In the genomic region with DNA sequence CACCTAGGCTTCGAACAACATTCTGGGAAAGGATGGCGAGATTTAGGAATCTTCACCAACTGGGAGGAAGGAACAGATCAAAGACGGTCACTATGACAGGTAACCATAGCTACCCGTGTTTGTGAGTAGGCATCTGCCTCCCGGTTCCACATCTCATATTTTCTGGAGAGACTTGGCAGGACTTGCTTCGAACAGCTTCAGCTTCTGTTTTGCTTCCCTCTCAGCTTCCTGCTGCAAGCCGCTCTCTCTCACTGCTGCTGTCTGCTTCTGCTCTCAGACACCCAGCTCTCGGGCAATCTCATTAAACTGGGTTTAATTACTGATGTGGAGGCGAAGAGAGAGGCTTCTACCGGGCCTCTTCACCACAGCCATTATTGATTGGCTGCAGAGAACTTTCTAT, we compare ENCODE assay signal across 19 mouse cellular contexts.
DNase-seq lines count a peak whose midpoint lies in the region; ATAC-seq lines count a peak whose summit lies in the region.
"Had no signal": no experiment of that assay in that cellular context is flagged by ENCODE, and none has a peak within 500 bp of the region (broad histone marks: within the 10 kb centered on the region; RNA-seq: fewer than 3 reads in every experiment).

No protein-coding gene starts in this region.

- no peaks in the 10 kb centered on the region for H3K36me3 ChIP-seq in forebrain, embryonic 14.5 days (ENCODE audit: control insufficient read depth, insufficient read depth, low read length)
- H3K36me3 ChIP-seq in forebrain, embryonic 10.5 days (replicated peaks): no peaks in the 10 kb centered on the region
- no peaks in the 10 kb centered on the region for H3K36me3 ChIP-seq in midbrain, embryonic 14.5 days (ENCODE audit: control insufficient read depth, insufficient read depth, low read length)
- H3K36me3 ChIP-seq in midbrain, embryonic 16.5 days (ENCODE audit: control insufficient read depth, insufficient read depth, low read length): no peaks in the 10 kb centered on the region
- H3K36me3 ChIP-seq: embryonic facial prominence, embryonic 10.5 days; limb, embryonic 15.5 days; midbrain, embryonic 15.5 days; neural tube, embryonic 12.5 days had no signal

- 49% methylated on average over 10 of the region's 10 CpGs for WGBS in forebrain, embryonic 14.5 days
- 70% methylated on average over 10 of the region's 10 CpGs for WGBS in forebrain, embryonic 10.5 days
- WGBS in midbrain, embryonic 14.5 days: 63% methylated on average over 10 of the region's 10 CpGs
- WGBS in midbrain, embryonic 16.5 days: 51% methylated on average over 10 of the region's 10 CpGs

- H3K9me3 ChIP-seq in forebrain, embryonic 14.5 days (replicated peaks; ENCODE audit: control insufficient read depth, low read length): no peaks in the 10 kb centered on the region
- no peaks in the 10 kb centered on the region for H3K9me3 ChIP-seq in forebrain, embryonic 10.5 days
- H3K9me3 ChIP-seq in midbrain, embryonic 14.5 days (ENCODE audit: control insufficient read depth, low read length): no peaks in the 10 kb centered on the region
- H3K9me3 ChIP-seq in midbrain, embryonic 16.5 days (replicated peaks; ENCODE audit: control insufficient read depth, low read length, poor library complexity, severe bottlenecking): no peaks in the 10 kb centered on the region
- H3K9me3 ChIP-seq: embryonic facial prominence, embryonic 10.5 days; limb, embryonic 15.5 days; midbrain, embryonic 15.5 days; neural tube, embryonic 12.5 days had no signal

- DNase-seq in forebrain, embryonic 14.5 days (ENCODE audit: low spot score): peak; percentile 56
- DNase-seq in forebrain, embryonic 10.5 days (ENCODE audit: extremely low spot score, low spot score): no peak
- peak; percentile 37 for DNase-seq in midbrain, embryonic 14.5 days
- peak; percentile 25 to 30 for DNase-seq in layer of hippocampus, postnatal 14 days (ENCODE audit: low spot score in 2 of 2)
- DNase-seq in right cerebral cortex, postnatal 25 days: peak; percentile 52
- DNase-seq in Muller cell, postnatal 12 days (ENCODE audit: inconsistent ontology term): no peak
- DNase-seq in B cell, adult 2 months: no peak
- DNase-seq: adrenal gland, postnatal 25 days; cerebellum, postnatal 25 days; gastrocnemius, adult 2 months; kidney, adult 8-10 months; lung, adult 18-20 months had no signal

- no peaks in the 10 kb centered on the region for H3K27me3 ChIP-seq in forebrain, embryonic 14.5 days (replicated peaks; ENCODE audit: control insufficient read depth, insufficient read depth, low read length)
- no peaks in the 10 kb centered on the region for H3K27me3 ChIP-seq in forebrain, embryonic 10.5 days (ENCODE audit: poor library complexity, severe bottlenecking)
- no peaks in the 10 kb centered on the region for H3K27me3 ChIP-seq in midbrain, embryonic 14.5 days (ENCODE audit: control insufficient read depth, insufficient read depth, low read length)
- H3K27me3 ChIP-seq in midbrain, embryonic 16.5 days (ENCODE audit: control insufficient read depth, insufficient read depth, low read depth, low read length): no peaks in the 10 kb centered on the region
- H3K27me3 ChIP-seq: limb, embryonic 15.5 days; midbrain, embryonic 15.5 days; neural tube, embryonic 12.5 days had no signal

- H3K4me3 ChIP-seq in forebrain, embryonic 14.5 days (ENCODE audit: low read depth, low read length): no peak overlapping the region
- no peak overlapping the region for H3K4me3 ChIP-seq in forebrain, embryonic 10.5 days
- no peak overlapping the region for H3K4me3 ChIP-seq in midbrain, embryonic 14.5 days (replicated peaks; ENCODE audit: low read depth, low read length)
- no peak overlapping the region for H3K4me3 ChIP-seq in midbrain, embryonic 16.5 days (ENCODE audit: low read depth, low read length)
- H3K4me3 ChIP-seq: embryonic facial prominence, embryonic 10.5 days; gastrocnemius, adult 2 months; limb, embryonic 15.5 days; midbrain, embryonic 15.5 days; neural tube, embryonic 12.5 days had no signal

- H3K4me1 ChIP-seq in forebrain, embryonic 14.5 days (ENCODE audit: control insufficient read depth, insufficient read depth, low read length): 0 out of 2 replicates have a peak, but pooled peaks cover 7% of the 10 kb centered on the region
- H3K4me1 ChIP-seq in forebrain, embryonic 10.5 days: no peaks in the 10 kb centered on the region
- no peaks in the 10 kb centered on the region for H3K4me1 ChIP-seq in midbrain, embryonic 14.5 days (ENCODE audit: control insufficient read depth, insufficient read depth, low read length)
- no peaks in the 10 kb centered on the region for H3K4me1 ChIP-seq in midbrain, embryonic 16.5 days (ENCODE audit: control insufficient read depth, insufficient read depth, low read length)
- H3K4me1 ChIP-seq: embryonic facial prominence, embryonic 10.5 days; limb, embryonic 15.5 days had no signal

- H3K4me2 ChIP-seq in forebrain, embryonic 14.5 days (ENCODE audit: low read length): no peak overlapping the region
- H3K4me2 ChIP-seq in midbrain, embryonic 14.5 days (ENCODE audit: low read length): no peak overlapping the region
- no peak overlapping the region for H3K4me2 ChIP-seq in midbrain, embryonic 16.5 days (ENCODE audit: low read length)
- H3K4me2 ChIP-seq: limb, embryonic 15.5 days; midbrain, embryonic 15.5 days; neural tube, embryonic 12.5 days had no signal

- H3K9ac ChIP-seq in forebrain, embryonic 14.5 days (ENCODE audit: low read length): no peak overlapping the region
- no peak overlapping the region for H3K9ac ChIP-seq in midbrain, embryonic 14.5 days (replicated peaks; ENCODE audit: low read length)
- H3K9ac ChIP-seq in midbrain, embryonic 16.5 days (ENCODE audit: low read depth, low read length): no peak overlapping the region
- H3K9ac ChIP-seq: limb, embryonic 15.5 days; midbrain, embryonic 15.5 days; neural tube, embryonic 12.5 days had no signal

- no peak overlapping the region for H3K27ac ChIP-seq in forebrain, embryonic 14.5 days (ENCODE audit: low read depth, low read length)
- no peak overlapping the region for H3K27ac ChIP-seq in forebrain, embryonic 10.5 days
- 0 out of 2 replicates have a peak overlapping the region, but pooled peaks have one; percentile 2 for H3K27ac ChIP-seq in midbrain, embryonic 14.5 days (replicated peaks; ENCODE audit: low read depth, low read length)
- H3K27ac ChIP-seq in midbrain, embryonic 16.5 days (ENCODE audit: low read length): no peak overlapping the region
- H3K27ac ChIP-seq: embryonic facial prominence, embryonic 10.5 days; gastrocnemius, adult 2 months; limb, embryonic 15.5 days; macrophage; midbrain, embryonic 15.5 days; neural tube, embryonic 12.5 days had no signal

- ATAC-seq in forebrain, embryonic 14.5 days: no peak
- no peak for ATAC-seq in midbrain, embryonic 14.5 days (ENCODE audit: low FRiP score, low TSS enrichment)
- no peak for ATAC-seq in midbrain, embryonic 16.5 days
- ATAC-seq: activated CD4-positive, CD25-positive, alpha-beta regulatory T cell, adult 4 months; midbrain, embryonic 15.5 days had no signal

Comparison
In these comparisons a context has a peak if more than half of its experiments do, and no peak if none do; other contexts are left out.
1. DNase-seq: peak in forebrain, embryonic 14.5 days (single experiment), midbrain, embryonic 14.5 days (single experiment), layer of hippocampus, postnatal 14 days (2 of 2) and right cerebral cortex, postnatal 25 days (single experiment); none in forebrain, embryonic 10.5 days (single experiment), Muller cell, postnatal 12 days (single experiment) and B cell, adult 2 months (0 of 2).